Mouse (Mus musculus): ENCODE measurements around the gene Ubr3. TPM values are rescaled to one million over a fixed set of nuclear protein-coding genes. Genes with fewer than 3 reads are reported as not detected.
"Not testable (repeated sequence)": the region's sequence is repeated elsewhere in the genome, so short reads cannot be mapped to it uniquely, and the experiment has no call there.

Gene Ubr3
- total and polyA plus RNA-seq, 3 experiments: 10.1 to 188 (median 25.3) TPM

- Histone ChIP-seq H3K9me3 (replicated peaks; ENCODE audit: insufficient read depth, low read length) (no peaks in the 10 kb centered on the region), H3K27ac (ENCODE audit: control insufficient read depth, low read depth, low read length) (no peak overlapping the region), H3K4me1 (ENCODE audit: control insufficient read depth in 1 of 2, insufficient read depth in 2 of 2, low read length in 2 of 2) (peaks cover 2 to 4% of the 10 kb centered on the region in 2 experiments; a peak in 3 of 4 replicates), H3K4me3 (ENCODE audit: control insufficient read depth in 1 of 2, insufficient read depth in 1 of 2, low read depth in 2 of 2, low read length in 2 of 2) (no peak overlapping the region), H3K36me3 (ENCODE audit: control insufficient read depth in 1 of 2, insufficient read depth in 2 of 2, low read length in 2 of 2) (peaks cover 7 to 12% of the 10 kb centered on the region in 2 experiments), H3K9ac (ENCODE audit: control insufficient read depth, low read depth, low read length, poor library complexity, severe bottlenecking) (no peak overlapping the region), H3K27me3 (ENCODE audit: control insufficient read depth in 1 of 2, insufficient read depth in 2 of 2, low read length in 2 of 2) (no peaks in the 10 kb centered on the region), H3K79me2 (ENCODE audit: control insufficient read depth, insufficient read depth, low read length, poor library complexity) (peaks cover 33% of the 10 kb centered on the region)
- no peak for TF ChIP-seq HCFC1 (IDR thresholded peaks at IDR 0.05; ENCODE audit: low read depth, low read length)
- TF ChIP-seq SIN3A (IDR thresholded peaks at IDR 0.05; ENCODE audit: low read length): no peak
- TF ChIP-seq MAFK (IDR thresholded peaks at IDR 0.05; ENCODE audit: borderline replicate concordance, low read depth, low read length): no peak
- no peak for TF ChIP-seq EP300 (IDR thresholded peaks at IDR 0.05; ENCODE audit: low read depth in 1 of 2, low read length in 2 of 2)
- TF ChIP-seq ZNF384 (IDR thresholded peaks at IDR 0.05; ENCODE audit: low read depth, low read length): no peak
- TF ChIP-seq ZMIZ1 (IDR thresholded peaks at IDR 0.05; ENCODE audit: low read depth, low read length): no peak
- TF ChIP-seq TAL1 (IDR thresholded peaks at IDR 0.05; ENCODE audit: low read length): no peak
- TF ChIP-seq SMC3 (IDR thresholded peaks at IDR 0.05; ENCODE audit: low read depth, low read length): no peak
- no peak for TF ChIP-seq RAD21 (IDR thresholded peaks at IDR 0.05; ENCODE audit: low read depth, low read length)
- TF ChIP-seq ZKSCAN1 (IDR thresholded peaks at IDR 0.05; ENCODE audit: low read depth, low read length): no peak
- TF ChIP-seq MAX (IDR thresholded peaks at IDR 0.05; ENCODE audit: low read length): no peak
- TF ChIP-seq MAZ (IDR thresholded peaks at IDR 0.05; ENCODE audit: low read depth, low read length): no peak
- no peak for TF ChIP-seq MXI1 (IDR thresholded peaks at IDR 0.05; ENCODE audit: low read depth, low read length)
- no peak for TF ChIP-seq RCOR1 (IDR thresholded peaks at IDR 0.05; ENCODE audit: low read depth, low read length)
- no peak for TF ChIP-seq CHD1 (IDR thresholded peaks at IDR 0.05; ENCODE audit: low read depth, low read length)
- TF ChIP-seq CHD2 (IDR thresholded peaks at IDR 0.05; ENCODE audit: low read length): no peak
- no peak for DNase-seq (ENCODE audit: low read depth, low spot score)
Measured at GRCm38 (mm10) chr2:69903541-69903940, 6.5 kb downstream of the Ubr3 start.

GRCm38 (mm10) chr2:69907394-69907793, 10.3 kb downstream of the Ubr3 start:
- not testable (repeated sequence) for H3K27ac ChIP-seq (ENCODE audit: control insufficient read depth, low read depth, low read length); DNase-seq (ENCODE audit: low read depth, low spot score); H3K36me3 ChIP-seq (ENCODE audit: control insufficient read depth in 1 of 2, insufficient read depth in 2 of 2, low read length in 2 of 2); H3K4me3 ChIP-seq (ENCODE audit: control insufficient read depth in 1 of 2, insufficient read depth in 1 of 2, low read depth in 2 of 2, low read length in 2 of 2); H3K9me3 ChIP-seq (replicated peaks; ENCODE audit: insufficient read depth, low read length); H3K4me1 ChIP-seq (ENCODE audit: control insufficient read depth in 1 of 2, insufficient read depth in 2 of 2, low read length in 2 of 2); H3K27me3 ChIP-seq (ENCODE audit: control insufficient read depth in 1 of 2, insufficient read depth in 2 of 2, low read length in 2 of 2); H3K9ac ChIP-seq (ENCODE audit: control insufficient read depth, low read depth, low read length, poor library complexity, severe bottlenecking)
- H3K79me2 ChIP-seq (ENCODE audit: control insufficient read depth, insufficient read depth, low read length, poor library complexity): peaks cover 36% of the 10 kb centered on the region

DNA sequence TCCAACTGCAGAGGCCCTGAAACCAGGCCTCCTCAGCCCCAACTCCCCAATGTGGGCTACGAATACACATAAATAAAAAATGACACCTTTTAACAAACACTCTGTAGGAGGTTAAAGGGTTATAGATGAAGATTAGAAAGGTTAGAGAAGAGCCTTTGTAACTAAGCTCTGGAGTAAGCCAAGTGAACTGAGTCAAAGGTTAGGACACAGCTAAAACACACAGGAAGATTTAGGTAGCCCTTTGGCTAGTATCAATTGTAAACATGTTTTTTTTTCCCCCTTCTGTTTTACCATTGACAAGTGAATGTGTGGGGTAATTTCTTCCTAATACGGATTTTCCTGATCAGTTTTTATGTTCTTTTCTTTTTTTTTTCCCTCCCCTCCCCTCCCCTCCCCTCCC, 15.8 kb downstream of the Ubr3 start:
- Histone ChIP-seq H3K4me1 (ENCODE audit: control insufficient read depth in 1 of 2, insufficient read depth in 2 of 2, low read length in 2 of 2) (no peaks in the 10 kb centered on the region), H3K4me3 (ENCODE audit: control insufficient read depth in 1 of 2, insufficient read depth in 1 of 2, low read depth in 2 of 2, low read length in 2 of 2) (no peak overlapping the region), H3K27ac (ENCODE audit: control insufficient read depth, low read depth, low read length) (no peak overlapping the region), H3K36me3 (ENCODE audit: control insufficient read depth in 1 of 2, insufficient read depth in 2 of 2, low read length in 2 of 2) (peaks cover 0 to 7% of the 10 kb centered on the region in 2 experiments; a peak in 2 of 4 replicates), H3K27me3 (ENCODE audit: control insufficient read depth in 1 of 2, insufficient read depth in 2 of 2, low read length in 2 of 2) (no peaks in the 10 kb centered on the region), H3K9ac (ENCODE audit: control insufficient read depth, low read depth, low read length, poor library complexity, severe bottlenecking) (no peak overlapping the region), H3K9me3 (replicated peaks; ENCODE audit: insufficient read depth, low read length) (no peaks in the 10 kb centered on the region), H3K79me2 (ENCODE audit: control insufficient read depth, insufficient read depth, low read length, poor library complexity) (peaks cover 18% of the 10 kb centered on the region)
- DNase-seq (ENCODE audit: low read depth, low spot score): no peak
- TF ChIP-seq ELF1 (IDR thresholded peaks at IDR 0.05; ENCODE audit: low read depth, low read length) (no peak), ZKSCAN1 (IDR thresholded peaks at IDR 0.05; ENCODE audit: low read depth, low read length) (no peak), ZMIZ1 (IDR thresholded peaks at IDR 0.05; ENCODE audit: low read depth, low read length) (no peak), KAT2A (conservative IDR thresholded peaks at IDR 0.05; ENCODE audit: low read depth, low read length) (no peak), MYC (IDR thresholded peaks at IDR 0.05; ENCODE audit: low read depth, low read length) (no peak), POLR2AphosphoS5 (IDR thresholded peaks at IDR 0.05; ENCODE audit: borderline replicate concordance, low read depth, low read length) (no peak)
